In genomic region chr3:35340525-35340924, GRCm38 (mm10) we compare ENCODE assay signal across 9 mouse cellular contexts.
DNase-seq lines count a peak whose midpoint lies in the region; ATAC-seq and TF ChIP-seq lines count a peak whose summit lies in the region.
"Had no signal": no experiment of that assay in that cellular context is flagged by ENCODE, and none has a peak within 500 bp of the region (broad histone marks: within the 10 kb centered on the region; RNA-seq: fewer than 3 reads in every experiment).

No protein-coding gene starts in this region.

- H3K27ac ChIP-seq in cerebellum, adult 2 months (ENCODE audit: insufficient read depth, low read length): peak overlapping the region; percentile 21; the same call in 1 of the 2 replicates
- H3K27ac ChIP-seq in lung, postnatal 0 days (ENCODE audit: low read length): no peak overlapping the region
- no peak overlapping the region for H3K27ac ChIP-seq in limb, embryonic 14.5 days (replicated peaks; ENCODE audit: low read depth, low read length)
- H3K27ac ChIP-seq in stomach, embryonic 15.5 days: no peak overlapping the region

- peak overlapping the region; percentile 61 for H3K4me2 ChIP-seq in lung, postnatal 0 days (replicated peaks; ENCODE audit: low read depth, low read length)
- peak overlapping the region; percentile 69 for H3K4me2 ChIP-seq in limb, embryonic 14.5 days (replicated peaks; ENCODE audit: low read depth, low read length, severe bottlenecking)
- peak overlapping the region; percentile 72 for H3K4me2 ChIP-seq in stomach, embryonic 15.5 days

- TF ChIP-seq EP300 in lung, postnatal 0 days (IDR thresholded peaks at IDR 0.05): no peak

- no peak for DNase-seq in cerebellum, adult 2 months
- DNase-seq in cerebellum, postnatal 14 days: no peak
- DNase-seq in lung, postnatal 0 days (ENCODE audit: low spot score): no peak
- no peak for DNase-seq in lung, postnatal 14 days
- DNase-seq in limb, embryonic 14.5 days (ENCODE audit: low spot score): no peak
- DNase-seq in cerebellum, adult 8-10 months: no peak
- DNase-seq in kidney, postnatal 25 days: no peak
- DNase-seq: gastrocnemius, postnatal 36 days had no signal

- 11% methylated on average over 10 of the region's 10 CpGs for WGBS in cerebellum, adult 2 months
- 11% methylated on average over 10 of the region's 10 CpGs for WGBS in lung, postnatal 0 days
- WGBS in limb, embryonic 14.5 days: 7% methylated on average over 10 of the region's 10 CpGs
- 11% methylated on average over 10 of the region's 10 CpGs for WGBS in stomach, embryonic 15.5 days

- H3K4me1 ChIP-seq in cerebellum, adult 2 months (ENCODE audit: control insufficient read depth, insufficient read depth, low read length): 0 out of 2 replicates have a peak, but pooled peaks cover 2% of the 10 kb centered on the region
- H3K4me1 ChIP-seq in lung, postnatal 0 days (ENCODE audit: insufficient read depth, low read depth, low read length): peaks cover 5% of the 10 kb centered on the region; the same call in 1 of the 2 replicates
- peaks cover 16% of the 10 kb centered on the region for H3K4me1 ChIP-seq in limb, embryonic 14.5 days (ENCODE audit: control insufficient read depth, insufficient read depth, low read length)
- H3K4me1 ChIP-seq in stomach, embryonic 15.5 days: no peaks in the 10 kb centered on the region; the same call in 1 of the 2 replicates

- no peak overlapping the region for H3K4me3 ChIP-seq in cerebellum, adult 2 months (replicated peaks; ENCODE audit: insufficient read depth, low read depth, low read length)
- H3K4me3 ChIP-seq in lung, postnatal 0 days (ENCODE audit: low read depth, low read length): peak overlapping the region; percentile 23; the same call in 1 of the 2 replicates
- peak overlapping the region; percentile 39 for H3K4me3 ChIP-seq in limb, embryonic 14.5 days (replicated peaks; ENCODE audit: low read length)
- peak overlapping the region; percentile 40 for H3K4me3 ChIP-seq in stomach, embryonic 15.5 days (replicated peaks)

- no peak for TF ChIP-seq POLR2A in cerebellum, adult 2 months (IDR thresholded peaks at IDR 0.05; ENCODE audit: borderline replicate concordance, insufficient read depth, low read length)
- no peak for TF ChIP-seq POLR2A in limb, embryonic 14.5 days (IDR thresholded peaks at IDR 0.05; ENCODE audit: borderline replicate concordance, extremely low read depth, insufficient read depth, insufficient read length)

- H3K9me3 ChIP-seq in lung, postnatal 0 days (ENCODE audit: low read length): no peaks in the 10 kb centered on the region
- H3K9me3 ChIP-seq in limb, embryonic 14.5 days (ENCODE audit: control insufficient read depth, low read length): no peaks in the 10 kb centered on the region
- H3K9me3 ChIP-seq in stomach, embryonic 15.5 days: no peaks in the 10 kb centered on the region

- no peak for ATAC-seq in lung, postnatal 0 days
- ATAC-seq in limb, embryonic 14.5 days (ENCODE audit: low FRiP score, low read depth): peak; percentile 23; the same call in 1 of the 2 replicates
- ATAC-seq in stomach, embryonic 15.5 days (ENCODE audit: insufficient read depth, low FRiP score, low read depth): no peak

- no peak overlapping the region for H3K9ac ChIP-seq in lung, postnatal 0 days (replicated peaks; ENCODE audit: low read depth)
- H3K9ac ChIP-seq in limb, embryonic 14.5 days (ENCODE audit: low read depth, low read length, severe bottlenecking): peak overlapping the region; percentile 49
- no peak overlapping the region for H3K9ac ChIP-seq in stomach, embryonic 15.5 days

- no peaks in the 10 kb centered on the region for H3K36me3 ChIP-seq in lung, postnatal 0 days (ENCODE audit: insufficient read depth, low read length)
- H3K36me3 ChIP-seq in limb, embryonic 14.5 days (ENCODE audit: control insufficient read depth, insufficient read depth, low read length): no peaks in the 10 kb centered on the region
- no peaks in the 10 kb centered on the region for H3K36me3 ChIP-seq in stomach, embryonic 15.5 days

- no peak for TF ChIP-seq CTCF in cerebellum, adult 2 months (IDR thresholded peaks at IDR 0.05; ENCODE audit: borderline replicate concordance, insufficient read depth, low read depth, low read length)
- no peak for TF ChIP-seq CTCF in lung, postnatal 0 days (IDR thresholded peaks at IDR 0.05)

- H3K27me3 ChIP-seq in cerebellum, adult 2 months (ENCODE audit: control insufficient read depth, insufficient read depth, low read length): no peaks in the 10 kb centered on the region; the same call in 1 of the 2 replicates
- no peaks in the 10 kb centered on the region for H3K27me3 ChIP-seq in lung, postnatal 0 days (replicated peaks; ENCODE audit: insufficient read depth, low read length)
- H3K27me3 ChIP-seq in limb, embryonic 14.5 days (ENCODE audit: control insufficient read depth, insufficient read depth, low read length): no peaks in the 10 kb centered on the region
- H3K27me3 ChIP-seq in stomach, embryonic 15.5 days (replicated peaks): no peaks in the 10 kb centered on the region
